Mouse (Mus musculus) cerebellum, adult 2 months (tissue): ENCODE results near the gene Ccdc32.

Source experiments
- CTCF ChIP-seq: fragments of 200-500 bp; IDR thresholded peaks from 2 replicates; pipeline ENCODE4 v1.5.1; 2011; ENCODE audit warnings: low read depth, mild to moderate bottlenecking, control low read depth, low read length, moderate library complexity, borderline replicate concordance; ENCODE audit not compliant: insufficient read depth
- POLR2A ChIP-seq: fragments of 200-500 bp; IDR thresholded peaks from 2 replicates; pipeline ENCODE4 v1.6.1; 2011; ENCODE audit warnings: low read length, control low read depth, borderline replicate concordance; ENCODE audit not compliant: insufficient read depth

GRCm38 (mm10) chr2:119040882-119041281 lies 11.7 kb upstream of the Ccdc32 start:
- TF ChIP-seq POLR2A = no peak
- TF ChIP-seq CTCF = no peak
